Mouse (Mus musculus) layer of hippocampus, postnatal 14 days (tissue): ENCODE data around the gene Gm15737. TPM values are rescaled to one million over a fixed set of nuclear protein-coding genes. Genes with fewer than 3 reads are reported as not detected.

Source experiments
- DNase-seq, 2 experiments: peaks; one replicate each; pipeline ENCODE4 v3.0.0; 2021 to 2022; ENCODE audit warnings: low spot score in 2 of 2, mixed read lengths in 1 of 2
- total RNA-seq, 2 experiments: library from RNA; stranded (reverse); gene quantifications; 2 replicates each; pipeline ENCODE4 v1.2.3; 2021

Gm15737 gene
- total RNA-seq, 2 experiments from 2014 or later, result not detected

GRCm38 (mm10) chr6:92874854-92875253 is 5.7 kb downstream of the Gm15737 start:
- no peak for DNase-seq

DNA sequence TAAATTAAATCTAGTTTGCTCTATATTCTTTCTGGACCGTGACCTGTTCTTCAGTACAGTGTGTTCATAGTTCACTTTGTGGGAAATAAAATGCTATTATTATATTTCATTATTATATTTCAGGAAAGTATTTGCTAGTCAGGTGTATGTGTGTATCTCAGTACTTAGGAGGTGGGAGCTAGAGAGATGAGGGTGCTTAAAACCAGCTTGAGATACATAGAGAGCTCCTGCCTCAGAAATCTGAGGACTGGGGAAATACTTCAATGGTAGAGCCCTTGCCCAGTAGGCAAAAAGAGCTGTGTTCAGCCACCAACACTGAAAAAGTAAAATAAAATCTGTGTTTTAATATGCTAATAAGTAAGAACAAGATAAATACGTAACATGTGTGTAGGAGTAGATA is 6.2 kb downstream of the Gm15737 start:
- no peak for DNase-seq

DNA sequence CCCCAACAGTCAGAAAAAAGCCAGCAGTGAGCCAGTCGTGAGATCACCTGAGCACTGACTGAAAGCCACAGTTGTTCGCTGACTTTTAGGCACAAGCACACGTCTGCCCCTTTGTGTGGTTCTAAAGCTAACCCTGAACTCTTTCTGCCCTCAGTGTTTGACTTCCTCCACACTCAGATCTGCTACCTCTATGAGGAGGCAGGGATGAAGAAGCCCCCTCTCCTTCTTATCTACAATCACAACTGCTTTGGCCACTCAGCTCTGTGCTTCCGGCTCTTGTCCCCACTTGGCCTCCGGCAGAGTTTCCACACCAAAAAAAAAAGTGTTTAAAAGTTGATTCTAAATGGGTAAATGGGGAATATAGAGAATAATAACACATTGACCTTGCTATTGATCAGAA is 7.0 kb downstream of the Gm15737 start:
- DNase-seq, result no peak

GRCm38 (mm10) chr6:92877236-92877635 is 8.1 kb downstream of the Gm15737 start:
- DNase-seq, result no peak

GRCm38 (mm10) chr6:92878771-92879170 is 9.6 kb downstream of the Gm15737 start:
- no peak for DNase-seq

DNA sequence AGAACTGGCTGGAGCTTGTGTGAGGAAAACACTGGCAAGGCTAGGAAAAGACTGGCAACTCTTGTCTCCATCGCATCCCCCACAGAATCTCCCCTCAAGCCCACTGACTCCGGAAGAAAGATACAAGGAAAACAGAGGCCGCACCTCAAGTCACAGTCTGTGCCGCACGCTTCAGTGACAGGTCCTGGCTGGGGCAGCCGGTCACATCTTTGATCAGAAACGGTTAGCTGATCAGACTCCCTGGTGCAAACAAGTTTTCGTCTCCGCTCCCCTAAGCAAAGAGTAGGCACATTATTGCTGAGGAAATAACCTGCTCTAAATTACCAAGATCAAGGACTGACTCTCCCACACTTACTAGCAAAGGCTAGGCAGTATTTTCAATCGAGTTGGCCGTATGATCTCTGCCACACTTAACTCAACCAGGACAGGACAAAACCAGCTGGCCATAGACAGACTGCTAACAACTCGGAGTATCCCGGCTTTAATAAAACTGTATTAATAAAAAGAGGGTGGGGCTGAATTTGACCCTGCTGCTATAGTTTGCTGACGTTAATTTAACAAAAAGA is 10.6 kb downstream of the Gm15737 start:
- no peak for DNase-seq

GRCm38 (mm10) chr6:92882446-92882845 is 13.3 kb downstream of the Gm15737 start:
- no peak for DNase-seq

DNA sequence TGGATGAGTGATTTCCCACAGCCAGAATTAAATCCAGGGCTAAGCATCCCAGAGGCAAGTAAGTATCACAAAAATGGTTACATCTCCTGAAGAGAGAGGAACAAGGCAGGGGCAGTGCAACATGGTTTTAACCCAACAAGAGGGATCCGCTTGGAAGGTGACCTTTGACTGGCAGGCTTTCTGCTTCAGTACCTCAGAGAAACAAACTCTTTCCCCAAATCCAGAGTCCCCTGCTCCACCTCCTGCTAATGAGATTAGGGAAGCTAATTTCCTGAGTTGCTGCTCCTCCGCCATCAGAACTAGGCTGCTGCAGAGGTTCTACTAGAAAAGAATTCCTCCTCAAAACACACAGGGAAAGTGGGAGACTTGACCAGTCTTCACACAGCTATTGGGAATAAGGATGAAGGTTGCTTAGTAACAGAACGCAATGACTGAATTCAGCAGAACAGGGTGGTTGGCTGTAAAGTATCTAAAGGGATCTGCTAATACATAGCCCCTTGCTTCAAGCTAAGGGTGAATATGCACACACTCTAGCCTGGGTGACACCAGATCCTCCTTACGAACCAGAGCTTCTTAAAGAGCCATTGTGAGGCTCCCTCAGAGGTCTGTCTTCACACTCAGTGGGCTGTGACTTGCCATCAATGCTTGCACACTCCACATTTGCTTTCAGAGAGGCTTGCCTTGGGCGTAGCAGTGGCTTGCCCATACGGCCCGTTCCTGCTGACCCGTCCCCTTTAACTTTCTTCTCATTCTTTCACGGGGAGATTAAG is 14.2 kb downstream of the Gm15737 start:
- no peak for DNase-seq

GRCm38 (mm10) chr6:92891535-92891934 is 22.4 kb downstream of the Gm15737 start:
- DNase-seq, result no peak

DNA sequence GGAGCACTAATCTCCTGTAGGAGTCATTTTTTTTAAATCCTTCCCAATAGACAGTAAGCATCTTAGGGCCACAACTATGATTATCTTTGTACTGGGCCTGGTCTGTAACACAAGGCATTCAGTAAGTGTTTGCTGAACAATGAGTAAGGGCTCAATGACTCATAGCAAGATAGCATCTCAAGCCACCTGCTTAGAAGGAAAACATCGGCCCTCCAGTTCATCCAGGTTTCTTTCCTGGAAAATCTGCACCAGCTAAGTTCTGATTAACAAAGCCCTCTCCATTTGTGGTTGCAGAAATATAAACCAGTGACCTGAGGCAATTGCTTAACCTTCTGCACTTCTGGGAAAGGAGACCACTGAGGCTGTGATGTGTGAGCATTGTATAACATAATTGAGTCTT is 34.9 kb downstream of the Gm15737 start:
- DNase-seq, result no peak

DNA sequence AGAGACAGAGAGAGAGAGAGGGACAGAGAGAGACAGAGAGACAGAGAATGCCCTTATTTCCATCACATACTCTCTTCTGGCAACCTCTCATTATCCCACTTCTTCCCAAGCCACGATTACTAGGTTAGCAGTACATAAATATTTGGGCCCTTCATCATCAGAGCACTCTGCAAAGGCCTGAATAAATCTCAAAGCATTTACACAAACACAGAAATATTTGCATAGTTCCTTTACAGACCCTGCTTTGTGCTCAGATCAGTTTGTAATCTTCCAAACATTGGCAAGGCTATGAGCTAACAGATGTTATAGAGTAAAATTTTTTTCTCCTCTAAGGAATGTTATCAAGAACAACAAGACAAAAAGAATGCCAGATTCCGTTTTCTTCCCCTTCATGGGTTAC is 35.3 kb downstream of the Gm15737 start:
- no peak for DNase-seq

DNA sequence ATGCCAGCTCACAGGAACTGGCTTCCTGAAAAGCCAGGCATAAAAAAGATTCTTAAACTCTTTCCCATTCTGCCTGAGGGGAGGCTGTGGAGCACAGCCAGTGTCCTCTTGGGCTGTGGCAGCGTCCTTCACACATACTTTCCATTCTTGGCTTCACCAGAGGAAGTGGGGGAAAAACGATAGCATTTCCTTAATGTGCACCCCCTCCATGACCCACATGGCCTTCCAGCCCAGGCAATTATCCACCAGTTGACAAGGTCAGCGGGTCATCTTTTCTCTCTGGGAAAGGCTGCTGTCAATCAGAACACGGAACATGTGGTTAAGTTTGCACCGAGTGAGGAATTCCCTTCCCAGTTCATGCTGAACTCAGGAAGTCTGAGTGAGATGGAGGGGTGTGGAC is 36.8 kb downstream of the Gm15737 start:
- no peak for DNase-seq

- no peak for DNase-seq
Measured at GRCm38 (mm10) chr6:92909361-92909760, 40.2 kb downstream of the Gm15737 start.

DNA sequence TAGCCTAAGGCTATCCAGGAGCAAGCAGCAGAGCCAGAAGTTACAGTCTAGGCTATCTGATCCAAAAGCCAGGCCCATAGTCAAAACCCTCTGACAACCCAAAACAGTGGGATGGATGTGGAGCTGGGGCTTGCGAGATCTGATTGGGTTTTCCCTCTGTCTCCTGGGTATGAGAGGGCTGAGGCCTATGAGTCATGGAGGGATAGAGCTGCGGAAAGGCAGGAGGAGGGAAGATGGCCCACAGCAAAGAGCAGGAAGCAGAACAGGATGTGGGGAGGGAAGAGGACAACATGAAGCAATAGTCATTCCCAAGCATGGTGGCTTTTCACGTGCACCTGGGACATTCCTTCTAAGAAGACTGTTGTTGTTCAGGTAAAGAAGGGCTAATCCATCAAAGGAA is 41.5 kb downstream of the Gm15737 start:
- no peak for DNase-seq

DNA sequence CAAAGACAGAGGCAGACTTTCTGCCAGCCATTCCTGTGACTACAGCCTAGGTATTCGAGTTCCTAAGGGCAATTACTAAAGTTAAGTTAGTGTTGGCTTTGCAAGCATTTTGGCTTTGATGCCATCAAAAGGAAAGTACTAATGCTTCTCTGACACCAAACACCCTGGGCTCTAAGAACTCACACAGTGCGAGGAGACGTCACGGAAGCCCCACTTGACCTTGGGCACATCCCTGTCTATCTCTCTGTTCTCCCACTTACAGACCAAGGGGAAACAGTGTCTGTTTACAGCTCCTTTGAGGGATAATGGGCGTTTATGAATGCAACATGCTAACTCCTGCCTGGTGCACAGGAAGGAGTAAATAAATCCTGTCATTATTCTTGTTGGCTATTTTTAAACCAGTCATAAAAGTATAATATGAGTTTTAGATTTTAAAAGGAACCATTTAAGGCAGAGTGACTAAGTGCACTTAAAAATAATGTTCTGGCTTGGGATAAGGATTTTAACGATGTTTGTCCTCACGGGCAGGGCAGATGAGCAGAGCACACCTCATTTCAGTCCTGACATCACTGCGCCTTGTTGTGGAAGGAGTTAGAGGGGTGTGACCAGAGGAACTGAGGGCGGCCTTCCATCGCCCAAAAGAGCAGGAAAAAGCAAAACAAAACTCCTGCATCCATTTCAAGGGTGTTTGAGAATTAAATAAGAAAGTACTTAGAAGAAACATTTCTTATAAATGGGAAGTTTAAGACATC is 52.0 kb downstream of the Gm15737 start:
- DNase-seq, result no peak

DNA sequence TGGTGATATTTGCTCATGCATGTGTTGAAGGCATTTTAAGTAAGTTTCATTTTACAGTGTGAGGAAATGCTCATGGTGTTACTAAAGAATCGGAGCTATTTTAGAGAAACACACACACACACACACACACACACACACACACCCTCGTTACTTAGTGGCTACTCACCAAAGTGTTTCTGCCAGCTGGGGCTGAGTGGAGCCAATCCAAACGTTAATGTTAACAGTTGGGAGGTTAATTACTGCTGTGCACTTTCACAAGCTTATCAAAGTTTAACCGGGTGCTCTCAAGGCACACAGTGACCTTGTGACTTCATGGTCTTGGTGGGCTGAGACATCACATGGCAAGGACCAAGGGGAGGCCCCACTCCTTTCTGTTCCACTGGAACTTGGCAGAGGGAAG is 52.7 kb downstream of the Gm15737 start:
- no peak for DNase-seq

DNA sequence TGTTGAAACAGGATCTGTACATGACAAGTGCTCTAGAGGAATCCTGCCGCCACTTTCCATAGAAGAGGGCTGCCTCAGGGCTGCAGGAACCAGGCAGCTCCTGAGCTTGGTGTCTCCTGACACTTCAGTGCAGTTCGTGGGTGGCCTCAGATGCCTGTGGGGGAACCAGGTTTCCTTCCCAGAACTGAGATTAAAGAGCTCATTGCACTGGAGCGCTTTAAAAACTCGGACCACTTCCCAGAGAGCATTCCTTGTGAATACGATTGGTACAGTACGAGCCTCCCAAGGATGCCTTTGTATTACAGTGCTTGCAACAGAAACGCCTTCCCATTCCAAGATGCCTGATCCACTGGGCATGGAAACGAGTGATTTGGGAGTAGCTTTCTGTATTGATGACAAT is 55.4 kb downstream of the Gm15737 start:
- DNase-seq, result no peak

GRCm38 (mm10) chr6:92928261-92928660 is 59.1 kb downstream of the Gm15737 start:
- no peak for DNase-seq
